9 mouse cellular contexts compared by ENCODE assay signal in genomic region chr11:101971410-101971809, GRCm38 (mm10). TPM values are rescaled to one million over a fixed set of nuclear protein-coding genes. Genes with fewer than 3 reads are reported as not detected.
DNase-seq lines count a peak whose midpoint lies in the region; TF ChIP-seq lines count a peak whose summit lies in the region.
"Had no signal": no experiment of that assay in that cellular context is flagged by ENCODE, and none has a peak within 500 bp of the region (broad histone marks: within the 10 kb centered on the region; RNA-seq: fewer than 3 reads in every experiment).

No protein-coding gene starts in this region.

- TF ChIP-seq POLR2A in cerebellum, adult 2 months (IDR thresholded peaks at IDR 0.05; ENCODE audit: borderline replicate concordance, insufficient read depth, low read length), result no peak

- 53% methylated on average over 3 of the region's 3 CpGs for WGBS in cerebellum, adult 2 months

- DNase-seq in cerebellum, adult 2 months, result peak in 1 of 2 experiments; percentile 25
- DNase-seq in cerebellum, postnatal 36 days, result no peak
- DNase-seq in retina, embryonic 14.5 days (ENCODE audit: low spot score), result peak; percentile 53
- no peak for DNase-seq in retina, postnatal 1 day
- peak; percentile 73 for DNase-seq in heart, postnatal 4 days
- DNase-seq in thymus, postnatal 0 days (ENCODE audit: low spot score), result peak; percentile 42
- DNase-seq in layer of hippocampus, postnatal 14 days (ENCODE audit: low spot score in 2 of 2), result no peak
- DNase-seq in right cerebral cortex, postnatal 14 days, result no peak

- H3K27ac ChIP-seq in cerebellum, adult 2 months (ENCODE audit: insufficient read depth, low read length), result no peak overlapping the region
- H3K27ac ChIP-seq: liver, embryonic 15.5 days had no signal

- H3K27me3 ChIP-seq in cerebellum, adult 2 months (ENCODE audit: control insufficient read depth, insufficient read depth, low read length), result no peaks in the 10 kb centered on the region

- peak; percentile 57 for TF ChIP-seq CTCF in cerebellum, adult 2 months (IDR thresholded peaks at IDR 0.05; ENCODE audit: borderline replicate concordance, insufficient read depth, low read depth, low read length)

- H3K4me3 ChIP-seq in cerebellum, adult 2 months (replicated peaks; ENCODE audit: insufficient read depth, low read depth, low read length), result no peak overlapping the region
- H3K4me3 ChIP-seq: liver, embryonic 15.5 days had no signal

- peaks cover 18% of the 10 kb centered on the region; the same call in 1 of the 2 replicates for H3K4me1 ChIP-seq in cerebellum, adult 2 months (ENCODE audit: control insufficient read depth, insufficient read depth, low read length)
- H3K4me1 ChIP-seq: liver, embryonic 15.5 days had no signal

RNA-seq across cellular contexts. Expression of gene Sost, which starts 4.6 kb away (rescaled TPM):
- 1.4 and 1.7 TPM in 2 replicates for polyA plus RNA-seq in cerebellum, adult 2 months (2012; rRNA removed)
- 1 to 10 TPM; 7.5 to 8.2 TPM for total RNA-seq in heart, postnatal 4 days (2021)
- polyA plus RNA-seq in thymus, postnatal 0 days (2015; fragmentation: Nextera tagmentation; extraction: Ambion mirVana), result 0.08 and 0.66 TPM in 2 replicates
- not detected for total RNA-seq in layer of hippocampus, postnatal 14 days (2021)

RNA-seq across cellular contexts. Expression of gene Cfap97d1, which starts 12.7 kb away (rescaled TPM):
- not detected in 2 replicates for polyA plus RNA-seq in cerebellum, adult 2 months (2012; rRNA removed)
- total RNA-seq in heart, postnatal 4 days (2021), result not detected
- not detected in 2 replicates for polyA plus RNA-seq in thymus, postnatal 0 days (2015; fragmentation: Nextera tagmentation; extraction: Ambion mirVana)
- not detected for total RNA-seq in layer of hippocampus, postnatal 14 days (2021)
- polyA plus RNA-seq: liver, embryonic 15.5 days had no signal

RNA-seq across cellular contexts. Expression of gene Dusp3, which starts 15.4 kb away (rescaled TPM):
- polyA plus RNA-seq in cerebellum, adult 2 months (2012; rRNA removed), result 86.0 and 98.5 TPM in 2 replicates
- 100 to 1,000 TPM; 149 to 162 TPM for total RNA-seq in heart, postnatal 4 days (2021)
- polyA plus RNA-seq in thymus, postnatal 0 days (2015; fragmentation: Nextera tagmentation; extraction: Ambion mirVana), result 5.6 and 5.8 TPM in 2 replicates
- 100 to 1,000 TPM; 156 to 159 TPM for total RNA-seq in layer of hippocampus, postnatal 14 days (2021)

RNA-seq across cellular contexts. Expression of gene Mpp3, which starts 56.9 kb away (rescaled TPM):
- 158 and 185 TPM in 2 replicates for polyA plus RNA-seq in cerebellum, adult 2 months (2012; rRNA removed)
- total RNA-seq in heart, postnatal 4 days (2021), result 1 to 10 TPM; 6.2 to 7.4 TPM
- polyA plus RNA-seq in thymus, postnatal 0 days (2015; fragmentation: Nextera tagmentation; extraction: Ambion mirVana), result 0.34 and 0.41 TPM in 2 replicates
- total RNA-seq in layer of hippocampus, postnatal 14 days (2021), result 10 to 100 TPM; 87.4 to 93.8 TPM

Comparison
In these comparisons a context has a peak if more than half of its experiments do, and no peak if none do; other contexts are left out.
1. DNase-seq: peak in retina, embryonic 14.5 days (single experiment), heart, postnatal 4 days (single experiment) and thymus, postnatal 0 days (single experiment); none in cerebellum, postnatal 36 days (0 of 2), retina, postnatal 1 day (single experiment), layer of hippocampus, postnatal 14 days (0 of 2) and right cerebral cortex, postnatal 14 days (single experiment).
2. RNA of gene Sost, which starts 4.6 kb away (total RNA-seq): 7.5 to 8.2 TPM in heart, postnatal 4 days; not detected in layer of hippocampus, postnatal 14 days; every median in the first group is over 4 times any median in the second.